Mouse (Mus musculus) cerebellum, postnatal 25 days (tissue): ENCODE data around the gene Soat2.

Experiments
- DNase-seq, 2 experiments: peaks; one replicate each; pipeline ENCODE4 v3.0.0; 2021; ENCODE audit warnings: mixed read lengths in 2 of 2

Soat2 gene

GRCm38 (mm10) chr15:102150301-102151135 is at the start of gene Soat2:
Gene Soat2 (plus strand): TSS chr15:102150526.
- DNase-seq, result no peak

DNA sequence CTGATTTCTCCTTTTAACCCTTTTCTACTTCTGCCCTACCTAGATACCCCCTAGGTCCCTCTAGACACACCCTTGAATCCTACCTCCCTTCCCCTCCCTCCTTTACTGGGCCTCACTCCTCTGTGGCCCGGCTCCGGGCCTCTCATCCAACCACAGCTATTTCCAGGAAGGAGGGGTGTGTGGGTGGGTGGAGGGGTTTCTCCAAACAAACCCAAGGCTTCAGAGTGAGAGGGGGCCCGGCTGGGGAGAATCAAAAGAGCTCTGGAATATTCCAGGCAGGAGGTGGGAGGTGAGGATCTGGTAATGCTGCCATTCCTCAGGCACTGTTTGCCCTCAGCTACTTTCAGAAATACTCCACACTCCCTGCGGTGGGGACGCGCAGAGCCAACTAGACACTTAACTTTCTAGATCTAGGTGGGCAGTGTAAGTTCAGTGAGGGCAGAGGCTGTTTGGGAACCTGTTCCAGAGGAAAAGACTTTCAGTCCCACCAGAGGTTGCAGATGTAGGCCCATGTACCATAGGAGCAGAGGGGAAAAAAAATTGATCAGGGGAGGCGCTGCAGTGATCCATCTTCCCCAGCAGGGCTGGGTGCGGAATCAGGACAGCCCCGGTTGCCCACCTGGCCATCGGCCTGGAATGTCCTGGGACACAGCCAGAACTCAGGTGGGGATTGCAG is 49.2 kb upstream of the Soat2 start:
- DNase-seq, result peak in 1 of 2 experiments; percentile 38

- DNase-seq, result peak in 1 of 2 experiments; percentile 20
Measured at GRCm38 (mm10) chr15:102101672-102102541, 48.4 kb upstream of the Soat2 start.

GRCm38 (mm10) chr15:102102548-102103121 is 47.7 kb upstream of the Soat2 start:
- DNase-seq, result no peak

GRCm38 (mm10) chr15:102103371-102103946 is 46.9 kb upstream of the Soat2 start:
- no peak for DNase-seq

DNA sequence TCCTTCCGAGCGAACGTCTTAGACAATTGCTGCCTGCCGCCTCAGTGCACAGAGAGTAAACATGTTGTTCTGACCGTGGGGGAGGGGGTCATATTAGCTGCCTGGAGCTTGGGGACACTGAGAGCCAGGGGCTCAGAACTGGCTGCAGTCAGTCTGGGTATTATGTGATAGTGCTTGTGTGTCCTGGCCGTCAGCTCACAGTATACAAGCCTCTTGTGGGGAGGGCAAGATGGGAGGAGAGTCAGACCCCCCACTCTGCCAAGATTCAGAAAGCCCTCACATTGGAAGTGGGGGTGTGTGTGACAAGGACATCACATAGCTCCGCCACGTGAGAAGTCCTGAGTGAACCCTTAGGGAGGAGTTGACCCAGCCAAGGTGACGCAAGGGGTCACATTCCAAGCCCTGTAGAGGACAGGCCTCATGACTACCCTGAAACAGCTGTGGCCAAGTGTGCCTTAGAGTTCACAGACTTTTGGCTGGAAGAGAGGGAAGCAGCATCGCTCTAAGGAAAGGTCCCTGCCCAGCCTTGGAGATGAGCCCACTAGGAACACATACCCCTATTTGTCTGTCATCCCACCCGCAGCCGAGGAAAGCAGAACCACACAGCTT is 46.3 kb upstream of the Soat2 start:
- DNase-seq, result no peak

GRCm38 (mm10) chr15:102105360-102105759 is 45.0 kb upstream of the Soat2 start:
- DNase-seq, result peak in 1 of 2 experiments; percentile 36

DNA sequence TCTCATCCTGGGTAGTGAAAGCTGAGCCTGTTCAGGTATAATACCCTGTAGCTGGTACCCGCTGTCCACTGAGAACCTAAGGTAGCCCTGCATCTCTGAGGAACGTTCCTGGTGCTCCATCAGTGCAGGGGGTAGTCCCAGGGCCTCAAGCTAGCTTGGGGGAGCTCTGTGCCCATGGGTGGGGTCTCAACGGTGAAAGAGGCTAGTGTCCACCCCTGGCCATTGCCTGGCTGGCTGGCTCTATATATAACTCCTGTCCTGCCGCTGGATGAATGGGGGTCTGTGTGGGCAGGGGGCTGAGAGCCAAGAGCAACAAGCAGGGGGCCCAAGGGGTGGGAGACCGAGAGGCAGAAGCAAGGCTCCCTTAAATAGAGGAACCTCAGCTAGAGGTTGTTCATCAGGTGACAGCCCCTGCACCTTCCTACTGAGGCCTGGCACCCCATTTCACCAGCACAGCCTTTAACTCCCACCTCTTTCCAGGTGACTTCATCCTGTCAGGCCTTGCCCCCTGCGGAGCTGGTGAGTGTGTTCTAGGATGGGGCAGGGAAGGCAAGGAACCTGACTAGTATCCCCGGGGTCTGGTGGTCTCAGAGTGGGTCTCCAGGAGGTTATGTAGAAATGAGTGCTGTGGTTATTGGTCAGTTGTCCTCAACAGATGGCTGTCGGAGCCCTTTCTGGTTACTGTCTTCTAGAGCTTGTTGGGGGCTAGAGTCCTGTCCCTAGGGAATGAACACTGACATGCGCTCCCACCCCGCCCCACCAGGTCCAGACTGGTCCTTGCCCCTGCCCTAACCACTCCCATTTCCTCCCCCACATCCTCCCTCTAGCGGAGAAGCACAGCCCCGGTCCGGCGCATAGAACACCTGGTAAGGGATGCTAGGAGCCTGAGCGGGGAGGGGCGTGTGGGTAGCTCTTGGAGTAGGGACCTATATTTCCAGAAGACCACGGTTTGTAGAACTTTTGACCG is 44.3 kb upstream of the Soat2 start:
- peak in 1 of 2 experiments; percentile 60 for DNase-seq

DNA sequence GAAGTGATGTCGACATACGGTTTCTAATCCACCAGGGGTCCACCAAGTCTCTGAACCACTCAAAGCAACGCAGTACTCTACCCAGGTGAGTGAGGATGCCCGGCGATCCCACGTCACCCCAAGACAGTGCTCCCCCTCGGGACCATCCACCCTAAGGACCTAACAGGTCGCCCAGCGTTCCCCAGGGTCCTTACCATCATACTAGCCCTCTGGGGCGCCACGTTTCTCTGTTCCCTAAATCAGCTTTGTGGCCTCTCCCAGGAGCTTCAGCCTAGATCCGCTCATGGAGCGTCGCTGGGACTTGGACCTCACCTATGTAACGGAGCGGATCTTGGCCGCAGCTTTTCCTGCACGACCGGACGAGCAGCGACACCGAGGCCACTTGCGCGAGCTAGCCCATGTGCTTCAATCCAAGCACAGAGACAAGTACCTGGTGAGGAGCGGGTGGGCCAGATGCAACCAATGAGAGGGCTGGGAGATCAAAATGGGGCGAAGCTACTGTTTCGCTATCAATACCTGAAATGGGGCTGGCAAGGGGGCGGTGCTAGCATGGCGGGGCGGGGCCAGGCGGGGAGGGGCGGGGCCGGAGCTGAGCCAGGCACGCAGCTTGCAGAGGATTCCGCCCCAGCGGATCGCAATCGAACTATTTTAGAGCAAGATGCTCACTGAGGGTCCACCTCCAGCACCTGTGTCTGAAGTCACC is 43.4 kb upstream of the Soat2 start:
- peak; percentile 60 to 79 for DNase-seq

- DNase-seq, result peak; percentile 85 to 91
Measured at GRCm38 (mm10) chr15:102107689-102108573, 42.4 kb upstream of the Soat2 start.

DNA sequence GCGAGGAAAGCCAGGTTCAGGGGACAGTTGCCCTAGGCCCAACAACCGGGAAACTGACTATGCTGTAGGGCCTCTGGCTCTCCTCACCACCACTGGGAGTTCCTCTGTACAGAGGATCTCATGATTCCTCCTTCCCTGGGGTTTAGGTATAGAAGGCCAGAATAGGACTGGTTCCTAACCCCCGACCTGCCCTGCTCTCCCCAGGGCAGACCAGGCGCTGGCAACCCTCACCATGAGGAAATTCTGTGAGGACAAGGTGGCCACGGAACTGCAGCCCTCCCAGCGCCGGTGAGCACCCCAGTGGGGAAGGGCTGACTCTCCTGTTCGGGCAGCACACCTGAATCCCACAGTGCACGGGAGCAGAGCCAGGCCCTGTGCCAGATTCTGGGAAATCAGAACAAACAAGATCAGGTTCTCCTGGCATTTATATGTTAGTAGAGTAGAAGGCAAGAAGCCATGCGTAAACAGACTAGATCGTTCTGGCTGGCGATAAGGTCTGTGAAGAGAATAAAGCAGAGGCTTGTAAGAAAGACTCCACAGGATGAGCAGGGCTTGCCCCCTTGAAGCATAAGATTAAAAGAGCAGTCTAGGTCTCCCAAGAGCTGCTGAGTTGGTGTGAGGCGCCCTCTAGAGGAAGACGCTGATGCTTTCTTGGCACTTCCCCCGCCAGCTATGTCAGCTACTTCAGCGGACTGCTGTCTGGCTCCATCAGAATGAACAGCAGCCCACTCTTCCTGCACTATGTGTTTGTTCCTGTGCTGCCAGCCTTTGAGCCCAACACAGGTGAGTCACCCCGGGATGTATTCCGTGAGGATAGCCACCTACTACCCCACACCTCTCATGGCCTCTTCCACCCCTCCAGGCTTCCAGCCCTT is 41.4 kb upstream of the Soat2 start:
- DNase-seq, result peak; percentile 88 to 91

DNA sequence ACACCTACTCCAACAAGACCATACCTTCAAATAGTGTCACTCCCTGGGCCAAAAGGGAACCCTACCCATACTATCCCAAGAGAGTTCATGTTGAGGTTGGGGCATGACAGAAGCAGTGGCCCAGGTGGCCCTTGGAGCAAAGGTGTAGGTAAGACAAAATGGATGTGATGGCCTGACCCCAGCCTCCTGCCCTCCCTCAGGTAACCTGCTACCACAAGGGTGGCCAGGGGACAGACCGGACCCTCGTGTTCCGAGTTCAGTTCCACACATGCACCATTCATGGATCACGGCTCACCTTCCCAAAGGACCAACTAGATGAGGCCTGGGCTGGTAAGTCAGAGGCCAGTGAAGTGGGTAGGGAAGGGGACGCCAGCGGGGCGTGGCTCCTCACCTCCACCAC is 40.1 kb upstream of the Soat2 start:
- peak in 1 of 2 experiments; percentile 17 for DNase-seq

DNA sequence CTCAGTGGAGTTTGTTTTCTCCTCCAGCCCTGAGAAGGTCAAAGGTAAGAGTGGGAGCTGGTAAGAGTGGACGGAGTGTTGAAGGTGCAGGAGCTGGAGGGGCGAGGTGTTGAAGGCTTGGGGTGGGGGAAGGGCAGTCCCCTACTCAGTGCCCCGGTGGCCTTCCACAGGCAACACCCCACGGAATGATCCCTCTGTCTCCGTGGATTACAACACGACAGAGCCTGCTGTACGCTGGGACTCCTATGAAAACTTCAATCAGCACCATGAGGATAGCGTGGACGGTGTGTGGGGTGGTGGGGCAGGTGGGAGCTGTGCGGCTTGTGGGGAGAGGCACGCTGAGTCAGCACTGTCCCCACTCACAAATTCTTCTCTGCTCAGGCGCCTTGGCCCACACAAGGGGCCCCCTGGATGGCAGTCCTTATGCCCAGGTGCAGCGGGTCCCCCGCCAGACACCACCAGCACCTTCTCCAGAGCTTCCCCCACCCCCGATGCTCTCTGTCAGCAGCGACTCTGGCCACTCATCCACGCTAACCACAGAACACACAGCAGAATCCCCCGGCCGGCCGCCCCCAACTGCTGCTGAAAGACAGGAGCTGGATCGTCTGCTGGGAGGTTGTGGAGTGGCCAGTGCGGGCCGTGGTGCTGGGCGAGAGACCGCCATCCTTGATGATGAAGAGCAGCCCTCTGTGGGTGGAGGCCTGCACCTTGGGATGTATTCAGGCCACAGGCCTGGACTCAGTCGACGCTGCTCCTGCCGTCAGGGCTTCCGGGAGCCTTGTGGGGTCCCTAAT is 39.4 kb upstream of the Soat2 start:
- peak in 1 of 2 experiments; percentile 39 for DNase-seq

- DNase-seq, result peak in 1 of 2 experiments; percentile 57
Measured at GRCm38 (mm10) chr15:102111495-102111829, 38.9 kb upstream of the Soat2 start.

- DNase-seq, result no peak
Measured at GRCm38 (mm10) chr15:102112181-102112580, 38.1 kb upstream of the Soat2 start.

DNA sequence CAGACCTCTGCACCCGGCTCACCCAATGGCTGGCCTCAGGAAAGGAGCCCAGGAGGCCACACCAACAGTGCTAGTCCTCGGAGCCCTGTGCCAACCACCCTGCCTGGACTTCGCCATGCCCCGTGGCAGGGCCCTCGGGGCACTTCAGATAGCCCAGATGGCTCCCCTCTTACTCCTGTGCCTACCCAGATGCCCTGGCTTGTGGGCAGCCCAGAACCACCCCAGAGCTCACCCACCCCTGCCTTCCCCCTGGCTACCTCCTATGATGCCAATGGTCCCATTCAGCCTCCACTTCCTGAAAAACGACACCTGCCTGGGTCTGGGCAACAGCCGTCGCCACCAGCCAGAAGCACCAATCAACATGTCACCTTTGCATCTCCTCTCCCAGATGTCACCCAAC is 37.5 kb upstream of the Soat2 start:
- no peak for DNase-seq

DNA sequence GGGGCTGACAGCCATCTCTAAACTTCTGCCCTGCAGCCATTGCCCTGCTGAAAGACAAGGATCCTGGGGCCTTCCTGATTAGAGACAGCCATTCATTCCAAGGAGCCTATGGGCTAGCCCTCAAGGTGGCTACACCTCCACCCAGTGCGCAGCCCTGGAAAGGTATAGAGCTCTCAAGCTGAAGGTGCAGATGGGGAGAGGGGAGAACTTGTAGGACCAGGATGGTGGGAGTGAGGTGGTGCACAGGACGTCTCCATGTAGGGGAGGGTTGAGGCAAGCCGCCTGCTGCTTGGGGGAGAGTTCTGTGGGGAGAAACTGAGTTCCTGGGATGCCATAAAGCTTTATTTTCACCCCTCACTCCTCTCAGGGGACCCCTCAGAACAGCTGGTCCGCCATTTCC is 36.7 kb upstream of the Soat2 start:
- no peak for DNase-seq
